Mouse (Mus musculus) heart, embryonic 14.5 days (tissue): ENCODE measurements around the gene Paqr7. TPM values are rescaled to one million over a fixed set of nuclear protein-coding genes. Genes with fewer than 3 reads are reported as not detected.

Source experiments
- ATAC-seq: fragments of 200-750 bp; cut with Nextera tagmentation; 2 replicates; pipeline ENCODE4 v1.8.0; 2017; ENCODE audit warnings: low read depth, moderate TSS enrichment; ENCODE audit not compliant: insufficient number of reproducible peaks, insufficient read depth, low FRiP score
- H3K27ac ChIP-seq, 2 experiments: fragments of 200-500 bp in 1 of 2; fragments of 300-500 bp in 1 of 2; sonication (generic) in 1 of 2; replicated peaks in 1 of 2; 2 replicates each; pipeline ENCODE4 v1.5.1; 2012 to 2014; ENCODE audit warnings: low read depth in 2 of 2, low read length in 2 of 2, control low read depth in 1 of 2, mild to moderate bottlenecking in 1 of 2, mixed read lengths in 1 of 2; ENCODE audit not compliant: control insufficient read depth in 1 of 2, insufficient read depth in 1 of 2
- H3K27me3 ChIP-seq: fragments of 300-500 bp; sonication (generic); 2 replicates; pipeline ENCODE4 v1.6.1; 2014; ENCODE audit warnings: mild to moderate bottlenecking, low read length, control low read depth; ENCODE audit not compliant: control insufficient read depth, insufficient read depth
- H3K36me3 ChIP-seq: fragments of 300-500 bp; sonication (generic); 2 replicates; pipeline ENCODE4 v1.6.1; 2014; ENCODE audit warnings: mild to moderate bottlenecking, control low read depth, low read length, mixed read lengths; ENCODE audit not compliant: control insufficient read depth, insufficient read depth
- H3K4me1 ChIP-seq, 2 experiments: fragments of 200-500 bp in 1 of 2; fragments of 300-500 bp in 1 of 2; sonication (generic) in 1 of 2; 2 replicates each; pipeline ENCODE4 v1.6.1; 2012 to 2014; ENCODE audit warnings: low read length in 2 of 2, control low read depth in 1 of 2, mixed read lengths in 1 of 2; ENCODE audit not compliant: control insufficient read depth in 2 of 2, insufficient read depth in 2 of 2
- H3K4me2 ChIP-seq: fragments of 300-500 bp; sonication (generic); 2 replicates; pipeline ENCODE4 v1.6.1; 2014; ENCODE audit warnings: mild to moderate bottlenecking, low read length
- H3K4me3 ChIP-seq, 2 experiments: fragments of 200-500 bp in 1 of 2; fragments of 300-500 bp in 1 of 2; sonication (generic) in 1 of 2; 2 replicates each; pipeline ENCODE4 v1.5.1; 2012 to 2014; ENCODE audit warnings: low read length in 2 of 2, mild to moderate bottlenecking in 2 of 2, control low read depth in 1 of 2, low read depth in 1 of 2, moderate library complexity in 1 of 2; ENCODE audit not compliant: control insufficient read depth in 1 of 2, insufficient read depth in 1 of 2
- H3K9ac ChIP-seq: fragments of 300-500 bp; sonication (generic); 2 replicates; pipeline ENCODE4 v1.6.1; 2014; ENCODE audit warnings: mild to moderate bottlenecking, low read length
- H3K9me3 ChIP-seq: fragments of 300-500 bp; sonication (generic); 2 replicates; pipeline ENCODE4 v1.6.1; 2016; ENCODE audit warnings: low read length, control low read depth; ENCODE audit not compliant: control insufficient read depth
- WGBS: fragments of 180-500 bp; shearing (Covaris S2); extraction: QIAGEN DNeasy Blood & Tissue Kit; methylation state at CpG from one replicate; pipeline ENCODE4 v1.1.7; 2014; 5-methylcytosine and 5-hydroxymethylcytosine counted together
- polyA plus RNA-seq: library from polyadenylated mRNA; unstranded; fragments of >200 nt; fragmentation: Nextera tagmentation; extraction: Ambion mirVana; gene quantifications from 2 replicates; pipeline ENCODE4 v1.2.1, GENCODE M21; 2014

The Paqr7 gene
- polyA plus RNA-seq, 1 experiment from 2014 or later = 4.6 TPM

- WGBS = 44% methylated on average over 6 of the region's 6 CpGs
- H3K27me3 ChIP-seq = peaks cover 19% of the 10 kb centered on the region
- H3K9ac ChIP-seq = no peak overlapping the region
- H3K36me3 ChIP-seq = no peaks in the 10 kb centered on the region
- ATAC-seq = no peak
- H3K4me1 ChIP-seq = peaks cover 10 to 12% of the 10 kb centered on the region in 2 experiments; a peak in 3 of 4 replicates
- no peak overlapping the region for H3K4me2 ChIP-seq
- H3K27ac ChIP-seq = no peak overlapping the region
- H3K9me3 ChIP-seq = no peaks in the 10 kb centered on the region
- no peak overlapping the region for H3K4me3 ChIP-seq
Measured at GRCm38 (mm10) chr4:134455310-134455709, 41.2 kb upstream of the Paqr7 start.

- no peak overlapping the region for H3K4me2 ChIP-seq
- no peak for ATAC-seq
- H3K27ac ChIP-seq = no peak overlapping the region
- H3K27me3 ChIP-seq = peaks cover 19% of the 10 kb centered on the region
- no peak overlapping the region for H3K9ac ChIP-seq
- H3K9me3 ChIP-seq = no peaks in the 10 kb centered on the region
- WGBS = 44% methylated on average over 7 of the region's 7 CpGs
- no peak overlapping the region for H3K4me3 ChIP-seq
- no peaks in the 10 kb centered on the region for H3K36me3 ChIP-seq
- peaks cover 2 to 4% of the 10 kb centered on the region in 2 experiments; a peak in 3 of 4 replicates for H3K4me1 ChIP-seq
Measured at GRCm38 (mm10) chr4:134457130-134457825, 39.2 kb upstream of the Paqr7 start.

GRCm38 (mm10) chr4:134458856-134459255 lies 37.6 kb upstream of the Paqr7 start:
- Histone ChIP-seq H3K4me2 (no peak overlapping the region), H3K27me3 (peaks cover 13% of the 10 kb centered on the region), H3K9me3 (no peaks in the 10 kb centered on the region), H3K36me3 (no peaks in the 10 kb centered on the region), H3K4me1 (peaks cover 2 to 4% of the 10 kb centered on the region in 2 experiments; a peak in 2 of 4 replicates), H3K27ac (no peak overlapping the region), H3K4me3 (no peak overlapping the region), H3K9ac (no peak overlapping the region)
- WGBS = 75% methylated on average over 5 of the region's 5 CpGs
- ATAC-seq = no peak

GRCm38 (mm10) chr4:134460277-134460676 lies 36.2 kb upstream of the Paqr7 start:
- no peak for ATAC-seq
- Histone ChIP-seq H3K9ac (no peak overlapping the region), H3K4me2 (no peak overlapping the region), H3K4me3 (no peak overlapping the region), H3K4me1 (peaks cover 2 to 4% of the 10 kb centered on the region in 2 experiments; a peak in 2 of 4 replicates), H3K36me3 (no peaks in the 10 kb centered on the region), H3K9me3 (no peaks in the 10 kb centered on the region), H3K27me3 (peaks cover 2% of the 10 kb centered on the region; the same call in 1 of the 2 replicates), H3K27ac (no peak overlapping the region)
- WGBS = 26% methylated on average over 10 of the region's 10 CpGs

- Histone ChIP-seq H3K4me1 (peaks cover 2 to 4% of the 10 kb centered on the region in 2 experiments; a peak in 1 of 4 replicates), H3K27ac (no peak overlapping the region), H3K9ac (no peak overlapping the region), H3K27me3 (no peaks in the 10 kb centered on the region), H3K9me3 (no peaks in the 10 kb centered on the region), H3K36me3 (no peaks in the 10 kb centered on the region), H3K4me2 (no peak overlapping the region), H3K4me3 (no peak overlapping the region)
- ATAC-seq = no peak
- 61% methylated on average over 5 of the region's 5 CpGs for WGBS
Measured at GRCm38 (mm10) chr4:134461252-134461651, 35.2 kb upstream of the Paqr7 start.

GRCm38 (mm10) chr4:134465789-134466188 lies 30.7 kb upstream of the Paqr7 start:
- H3K9me3 ChIP-seq = no peaks in the 10 kb centered on the region
- WGBS = 40% methylated on average over 12 of the region's 12 CpGs
- H3K4me3 ChIP-seq = no peak overlapping the region
- peaks cover 3 to 8% of the 10 kb centered on the region in 2 experiments; a peak in 3 of 4 replicates for H3K4me1 ChIP-seq
- no peak for ATAC-seq
- H3K9ac ChIP-seq = no peak overlapping the region
- H3K27ac ChIP-seq = no peak overlapping the region
- no peaks in the 10 kb centered on the region for H3K27me3 ChIP-seq
- peaks cover 3% of the 10 kb centered on the region for H3K36me3 ChIP-seq
- no peak overlapping the region for H3K4me2 ChIP-seq

- peak overlapping the region; percentile 99 for H3K4me2 ChIP-seq
- ATAC-seq = no peak
- peaks cover 4% of the 10 kb centered on the region; the same call in 1 of the 2 replicates for H3K9me3 ChIP-seq
- H3K36me3 ChIP-seq = peaks cover 12% of the 10 kb centered on the region
- H3K27ac ChIP-seq = no peak overlapping the region
- 67% methylated on average over 11 of the region's 11 CpGs for WGBS
- H3K4me1 ChIP-seq = peaks cover 3 to 8% of the 10 kb centered on the region in 2 experiments; a peak in 3 of 4 replicates
- no peaks in the 10 kb centered on the region for H3K27me3 ChIP-seq
- peak overlapping the region; percentile 72 for H3K9ac ChIP-seq
- no peak overlapping the region for H3K4me3 ChIP-seq
Measured at GRCm38 (mm10) chr4:134466381-134467262, 29.9 kb upstream of the Paqr7 start.
